Mouse (Mus musculus) bone marrow macrophage, adult 2 months (primary cell): ENCODE measurements around the gene Dok3.

Experiments
- CTCF ChIP-seq: IDR thresholded peaks from 2 replicates; pipeline ENCODE4 v1.5.1; 2012; ENCODE audit warnings: low read depth, mild to moderate bottlenecking, low read length, moderate library complexity
- POLR2A ChIP-seq: IDR thresholded peaks from 2 replicates; pipeline ENCODE4 v1.6.1; 2012; ENCODE audit warnings: mild to moderate bottlenecking, low read depth, low read length, borderline replicate concordance

DNA sequence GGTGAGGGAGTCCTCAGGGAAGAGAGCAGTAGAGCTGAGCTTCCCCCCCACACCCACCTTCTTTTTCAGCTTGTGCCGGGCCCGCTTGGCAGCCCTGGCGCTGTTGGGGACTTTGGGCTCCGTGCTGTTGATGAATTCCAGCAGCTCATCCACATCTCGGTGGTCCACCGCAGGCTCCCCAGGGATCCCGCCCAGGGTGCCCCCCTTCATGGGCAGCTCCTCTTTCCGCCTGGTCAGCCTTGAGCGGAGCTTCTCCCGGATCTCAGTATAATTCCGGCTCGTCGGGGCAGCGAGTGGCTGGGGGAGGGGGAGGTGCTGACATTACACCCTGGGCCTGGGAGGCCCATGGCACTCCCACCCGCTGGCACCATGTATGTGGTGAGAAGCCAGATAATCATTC, 20.0 kb upstream of the Dok3 start:
- TF ChIP-seq CTCF (no peak), POLR2A (no peak)
